Mouse (Mus musculus): Measurements from ENCODE around the gene Zfp641. TPM values are rescaled to one million over a fixed set of nuclear protein-coding genes. Genes with fewer than 3 reads are reported as not detected.

Zfp641 gene
- 1.0 and 1.2 TPM in 2 replicates for polyA plus RNA-seq (2016; fragmentation: Nextera tagmentation; extraction: Ambion mirVana)

DNA sequence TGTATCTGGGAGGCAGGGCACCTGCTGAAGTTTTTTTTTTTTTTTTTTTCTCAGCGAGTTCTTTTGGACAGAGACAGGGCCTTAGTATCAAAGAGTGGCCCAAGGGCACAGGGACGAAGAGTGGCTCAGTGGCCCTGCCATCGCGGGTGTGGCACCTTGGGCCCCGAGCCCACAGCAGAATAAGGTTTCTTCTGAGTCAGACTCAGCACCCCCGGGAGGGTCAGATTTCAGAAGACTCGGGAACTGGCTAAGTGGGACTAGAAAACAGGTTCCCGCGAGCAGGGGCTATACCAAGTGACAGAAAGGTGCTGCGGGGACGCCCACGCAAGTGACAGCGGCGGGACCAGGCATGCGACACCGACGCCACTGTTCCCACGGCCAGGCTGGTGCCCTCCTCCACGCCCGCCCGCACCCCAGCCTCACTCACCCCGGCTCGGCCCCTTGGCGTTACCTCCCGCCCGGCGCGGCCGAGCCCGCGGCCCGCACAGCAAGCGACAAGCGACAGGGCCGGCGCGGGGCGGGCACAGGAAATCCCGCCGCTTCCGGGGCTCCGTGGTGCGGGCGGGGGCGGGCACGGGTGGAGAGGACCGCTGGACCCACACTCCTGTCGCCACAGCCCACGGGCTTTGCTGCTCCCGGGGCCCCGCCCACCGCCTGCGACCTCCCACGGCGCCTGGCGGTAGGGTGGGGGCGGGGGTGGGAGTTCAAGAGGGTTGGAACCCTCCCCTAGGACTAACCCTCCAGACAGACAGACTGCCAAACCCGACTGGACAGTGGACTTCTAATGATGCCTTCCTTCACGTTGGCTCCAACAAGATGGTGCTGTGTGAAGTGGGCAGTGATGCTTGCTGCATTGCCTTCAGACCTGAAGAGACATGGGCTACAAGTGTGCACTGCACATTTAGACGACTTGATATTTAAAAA, at the start of gene Zfp641:
TSS of gene Zfp641 (minus strand) at position 534 of the 924 bp plus-strand sequence.
- no peaks in the 10 kb centered on the region for H3K9me3 ChIP-seq
- peak within 1 kb of the TSS; percentile 66 for H3K4me3 ChIP-seq
- H3K36me3 ChIP-seq: no peaks in the 10 kb centered on the region
- H3K27ac ChIP-seq: no peak within 1 kb of the TSS
- peaks cover 5% of the 10 kb centered on the region; the same call in 1 of the 2 replicates for H3K27me3 ChIP-seq
- no peaks in the 10 kb centered on the region for H3K4me1 ChIP-seq
- no peak for ATAC-seq (ENCODE audit: insufficient number of reproducible peaks, insufficient read depth, low FRiP score, low TSS enrichment)
- H3K4me2 ChIP-seq (replicated peaks): peak within 1 kb of the TSS; percentile 99
- H3K9ac ChIP-seq: peak within 1 kb of the TSS; percentile 71
- 2% methylated on average over 56 of the region's 60 CpGs for WGBS

- no peak within 1 kb of the TSS for H3K4me2 ChIP-seq (replicated peaks)
- no peak within 1 kb of the TSS for H3K9ac ChIP-seq
- H3K36me3 ChIP-seq: no peaks in the 10 kb centered on the region
- no peaks in the 10 kb centered on the region for H3K9me3 ChIP-seq
- no peak for ATAC-seq (ENCODE audit: insufficient number of reproducible peaks, insufficient read depth, low FRiP score, low TSS enrichment)
- 87% methylated on average over 8 of the region's 8 CpGs for WGBS
- H3K4me3 ChIP-seq: no peak within 1 kb of the TSS
- no peaks in the 10 kb centered on the region for H3K27me3 ChIP-seq
- no peak within 1 kb of the TSS for H3K27ac ChIP-seq
- no peaks in the 10 kb centered on the region for H3K4me1 ChIP-seq
Observed at GRCm38 (mm10) chr15:98340887-98341286, 44.9 kb upstream of the Zfp641 start, which contains the start of gene Olfr284. Gene Olfr284, minus strand, starts transcription at chr15:98340987.

DNA sequence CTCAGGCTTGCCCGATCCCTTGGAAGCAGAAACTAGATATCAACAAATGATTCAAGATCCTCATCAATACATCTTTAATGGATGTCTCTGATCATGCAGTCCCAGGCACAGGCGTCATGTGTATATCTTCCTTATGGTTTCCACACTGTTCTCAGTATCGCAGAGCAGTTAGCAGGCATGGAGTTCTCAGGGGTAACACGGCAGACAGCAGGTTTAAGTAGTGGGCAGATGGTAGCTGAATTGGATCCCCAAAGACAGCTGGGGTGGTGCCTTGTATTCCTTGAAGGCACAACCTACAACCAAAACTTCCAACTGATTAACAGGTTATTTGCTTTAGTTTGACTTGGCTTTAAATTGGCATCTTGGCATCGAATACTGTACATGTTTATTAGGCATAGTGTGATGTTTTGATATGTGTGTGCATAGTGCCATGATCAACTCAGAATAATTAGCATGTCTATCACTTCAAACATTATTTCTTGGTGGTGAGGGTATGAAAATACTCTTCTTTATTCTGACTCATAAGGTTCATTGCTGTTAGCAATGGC, 21.3 kb upstream of the Zfp641 start, which contains the start of gene Olfr285:
TSS of gene Olfr285 (minus strand) at position 177 of the 548 bp plus-strand sequence.
- ATAC-seq (ENCODE audit: insufficient number of reproducible peaks, insufficient read depth, low FRiP score, low TSS enrichment): no peak
- no peaks in the 10 kb centered on the region for H3K4me1 ChIP-seq
- H3K9ac ChIP-seq: no peak within 1 kb of the TSS
- no peaks in the 10 kb centered on the region for H3K9me3 ChIP-seq
- H3K4me2 ChIP-seq (replicated peaks): no peak within 1 kb of the TSS
- no peak within 1 kb of the TSS for H3K27ac ChIP-seq
- no peaks in the 10 kb centered on the region for H3K27me3 ChIP-seq
- no peak within 1 kb of the TSS for H3K4me3 ChIP-seq
- no peaks in the 10 kb centered on the region for H3K36me3 ChIP-seq
- WGBS: 89% methylated on average over 5 of the region's 5 CpGs

- 45% methylated on average over 6 of the region's 6 CpGs for WGBS
- no peak for ATAC-seq (ENCODE audit: insufficient number of reproducible peaks, insufficient read depth, low FRiP score, low TSS enrichment)
Observed at GRCm38 (mm10) chr15:98315703-98316102, 19.7 kb upstream of the Zfp641 start.

DNA sequence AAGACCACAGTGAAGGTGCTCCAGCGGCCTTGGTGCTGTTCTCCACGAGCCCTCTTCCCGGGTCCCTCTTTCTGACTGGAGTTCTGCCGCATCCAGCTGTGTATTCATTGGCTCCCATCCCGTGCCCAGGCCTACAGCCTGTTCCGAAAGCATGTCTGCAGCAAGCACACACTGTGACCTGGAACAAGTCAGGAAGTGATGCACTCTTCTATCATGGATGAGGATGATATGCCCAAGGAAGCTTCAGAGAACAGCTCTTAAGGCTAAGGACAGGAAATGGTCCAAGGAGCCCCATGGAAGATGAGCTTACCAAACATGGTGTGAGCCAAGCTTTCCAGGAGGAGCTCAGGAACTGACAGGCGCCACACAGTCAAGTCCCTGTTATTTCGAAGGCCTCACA, 2.3 kb downstream of the Zfp641 start:
- no peaks in the 10 kb centered on the region for H3K9me3 ChIP-seq
- ATAC-seq (ENCODE audit: insufficient number of reproducible peaks, insufficient read depth, low FRiP score, low TSS enrichment): no peak

More at GRCm38 (mm10) chr15:98315703-98316102, 19.7 kb upstream of the Zfp641 start:
- Histone ChIP-seq H3K36me3 (no peaks in the 10 kb centered on the region), H3K4me1 (no peaks in the 10 kb centered on the region), H3K9me3 (no peaks in the 10 kb centered on the region), H3K9ac (no peak overlapping the region), H3K4me3 (no peak overlapping the region), H3K27me3 (no peaks in the 10 kb centered on the region), H3K4me2 (replicated peaks) (no peak overlapping the region), H3K27ac (no peak overlapping the region)

DNA sequence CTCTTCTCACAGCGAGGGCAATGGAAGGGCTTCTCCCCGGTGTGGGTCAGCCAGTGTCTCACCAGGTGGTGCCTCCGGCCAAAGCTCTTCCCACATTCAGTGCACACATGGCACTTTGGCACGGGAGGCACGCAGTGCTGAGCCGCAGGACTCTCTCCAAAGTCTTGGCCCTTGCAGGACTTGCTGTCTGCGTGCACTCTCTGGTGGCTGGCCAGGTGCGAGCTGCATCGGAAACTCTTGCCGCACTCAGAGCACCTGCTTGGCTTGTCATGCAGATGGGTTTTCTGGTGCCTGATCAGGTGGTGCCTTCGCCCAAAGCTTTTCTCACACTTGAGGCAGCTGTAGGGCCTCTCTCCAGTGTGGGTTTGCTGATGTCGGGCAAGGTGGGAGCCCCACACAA, 7.4 kb downstream of the Zfp641 start:
- WGBS: 72% methylated on average over 12 of the region's 12 CpGs
- Histone ChIP-seq H3K9me3 (no peaks in the 10 kb centered on the region), H3K36me3 (no peaks in the 10 kb centered on the region), H3K9ac (no peak overlapping the region), H3K27ac (no peak overlapping the region), H3K4me1 (no peaks in the 10 kb centered on the region), H3K4me3 (no peak overlapping the region), H3K4me2 (replicated peaks) (no peak overlapping the region), H3K27me3 (peaks cover 6% of the 10 kb centered on the region)
- ATAC-seq (ENCODE audit: insufficient number of reproducible peaks, insufficient read depth, low FRiP score, low TSS enrichment): no peak

More for the DNA sequence above, 2.3 kb downstream of the Zfp641 start:
- no peaks in the 10 kb centered on the region for H3K36me3 ChIP-seq
- no peak overlapping the region for H3K27ac ChIP-seq
- no peak overlapping the region for H3K4me3 ChIP-seq
- WGBS: 92% methylated on average over 8 of the region's 8 CpGs
- peaks cover 5% of the 10 kb centered on the region; the same call in 1 of the 2 replicates for H3K27me3 ChIP-seq
- H3K4me2 ChIP-seq (replicated peaks): no peak overlapping the region
- no peaks in the 10 kb centered on the region for H3K4me1 ChIP-seq
- no peak overlapping the region for H3K9ac ChIP-seq

- Histone ChIP-seq H3K9ac (no peak overlapping the region), H3K4me2 (replicated peaks) (no peak overlapping the region), H3K36me3 (no peaks in the 10 kb centered on the region), H3K27ac (peak overlapping the region; percentile 8; the same call in 1 of the 2 replicates), H3K27me3 (peaks cover 6% of the 10 kb centered on the region), H3K4me3 (no peak overlapping the region), H3K4me1 (no peaks in the 10 kb centered on the region), H3K9me3 (no peaks in the 10 kb centered on the region)
- no peak for ATAC-seq (ENCODE audit: insufficient number of reproducible peaks, insufficient read depth, low FRiP score, low TSS enrichment)
- WGBS: 68% methylated on average over 7 of the region's 7 CpGs
Observed at GRCm38 (mm10) chr15:98286418-98286817, 9.5 kb downstream of the Zfp641 start.

GRCm38 (mm10) chr15:98257776-98258175, 38.2 kb downstream of the Zfp641 start:
- 84% methylated on average over 7 of the region's 7 CpGs for WGBS
- no peak overlapping the region for H3K9ac ChIP-seq
- ATAC-seq (ENCODE audit: insufficient number of reproducible peaks, insufficient read depth, low FRiP score, low TSS enrichment): no peak

GRCm38 (mm10) chr15:98257193-98257592, 38.8 kb downstream of the Zfp641 start, which contains the start of gene H1fnt:
Gene H1fnt, minus strand, starts transcription at chr15:98257293.
- Histone ChIP-seq H3K9ac (no peak within 1 kb of the TSS), H3K27ac (no peak within 1 kb of the TSS), H3K4me2 (replicated peaks) (no peak within 1 kb of the TSS), H3K4me3 (no peak within 1 kb of the TSS), H3K36me3 (no peaks in the 10 kb centered on the region), H3K27me3 (no peaks in the 10 kb centered on the region), H3K4me1 (no peaks in the 10 kb centered on the region), H3K9me3 (no peaks in the 10 kb centered on the region)
- ATAC-seq (ENCODE audit: insufficient number of reproducible peaks, insufficient read depth, low FRiP score, low TSS enrichment): no peak
- 77% methylated on average over 8 of the region's 8 CpGs for WGBS

More at GRCm38 (mm10) chr15:98257776-98258175, 38.2 kb downstream of the Zfp641 start:
- Histone ChIP-seq H3K27me3 (no peaks in the 10 kb centered on the region), H3K9me3 (no peaks in the 10 kb centered on the region), H3K4me1 (no peaks in the 10 kb centered on the region), H3K4me3 (no peak overlapping the region), H3K4me2 (replicated peaks) (no peak overlapping the region), H3K27ac (no peak overlapping the region), H3K36me3 (no peaks in the 10 kb centered on the region)

DNA sequence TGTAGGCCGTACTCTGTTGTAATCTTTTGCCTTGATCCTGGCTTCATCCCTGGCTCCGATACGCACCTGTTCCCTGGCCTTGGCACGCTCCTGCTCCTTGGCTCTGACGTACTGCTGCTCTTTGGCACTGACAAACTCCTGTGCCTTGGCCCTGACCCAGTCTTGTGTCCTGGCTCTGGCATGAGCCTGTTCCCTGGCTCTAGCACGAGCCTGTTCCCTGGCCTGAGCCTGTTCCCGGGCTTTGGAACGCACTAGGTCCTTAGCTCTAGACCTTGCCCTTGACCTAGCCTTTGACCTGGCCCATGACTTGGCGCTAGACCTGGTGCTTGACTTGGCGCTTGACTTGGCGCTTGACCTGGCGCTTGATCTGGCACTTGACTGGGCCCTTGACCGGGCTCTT, 39.7 kb downstream of the Zfp641 start:
- H3K4me1 ChIP-seq: no peaks in the 10 kb centered on the region
- no peak overlapping the region for H3K4me3 ChIP-seq
- H3K36me3 ChIP-seq: no peaks in the 10 kb centered on the region
- H3K9me3 ChIP-seq: no peaks in the 10 kb centered on the region
- no peak for ATAC-seq (ENCODE audit: insufficient number of reproducible peaks, insufficient read depth, low FRiP score, low TSS enrichment)
- no peak overlapping the region for H3K4me2 ChIP-seq (replicated peaks)
- no peak overlapping the region for H3K9ac ChIP-seq
- no peak overlapping the region for H3K27ac ChIP-seq
- H3K27me3 ChIP-seq: no peaks in the 10 kb centered on the region
- 95% methylated on average over 13 of the region's 13 CpGs for WGBS

Data from embryonic facial prominence, embryonic 12.5 days (tissue).